Mouse (Mus musculus): Measurements from ENCODE around the gene Camk2g.
"Not testable (repeated sequence)": the region's sequence is repeated elsewhere in the genome, so short reads cannot be mapped to it uniquely, and the experiment has no call there.

Gene Camk2g

DNA sequence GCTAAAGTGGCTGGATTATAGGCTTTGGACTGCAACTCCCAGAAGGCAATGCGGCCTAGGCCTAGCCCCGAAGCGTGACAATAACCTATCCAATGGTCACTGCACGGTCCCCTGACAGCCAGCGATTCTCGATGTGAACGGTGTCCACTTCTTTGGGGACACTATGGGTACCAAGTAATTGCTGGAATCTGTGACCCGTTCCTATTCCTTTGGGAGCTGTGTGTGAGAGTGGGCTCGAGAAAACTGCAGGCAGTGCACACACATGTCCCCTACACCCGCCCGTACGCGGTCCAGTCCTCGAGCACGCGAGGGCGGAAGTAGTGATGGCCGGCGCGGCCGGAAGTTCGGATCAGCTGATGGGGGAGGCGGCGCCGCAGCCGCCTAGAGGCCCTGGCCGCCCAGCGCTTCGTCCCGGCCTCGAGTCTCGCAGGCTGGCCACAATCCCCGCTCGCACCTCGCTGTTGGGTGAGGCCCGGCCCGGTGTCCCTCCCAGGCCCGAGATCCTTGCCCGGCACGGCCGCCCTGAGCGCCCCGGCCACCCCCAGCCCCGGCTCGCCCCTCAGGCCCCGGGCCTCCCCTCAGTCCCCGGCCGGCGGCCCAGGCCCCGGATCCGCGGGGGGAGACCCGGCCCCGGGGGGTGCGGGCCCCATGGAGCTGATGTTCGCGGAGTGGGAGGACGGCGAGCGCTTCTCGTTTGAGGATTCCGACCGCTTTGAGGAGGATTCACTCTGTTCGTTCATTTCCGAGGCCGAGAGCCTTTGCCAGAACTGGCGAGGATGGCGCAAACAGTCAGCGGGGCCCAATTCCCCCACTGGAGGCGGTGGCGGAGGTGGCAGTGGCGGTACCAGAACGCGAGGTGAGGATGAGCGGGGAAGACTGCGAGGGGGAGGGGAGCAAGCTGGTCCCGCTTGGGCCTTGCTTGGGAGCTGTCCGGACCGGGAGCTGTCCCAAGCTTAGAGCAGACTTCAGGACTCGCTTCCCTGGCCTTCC is 86.4 kb downstream of the Camk2g start, which contains the start of gene Zswim8:
Gene Zswim8 (plus strand): TSS at position 352 of the 990 bp plus-strand sequence.
- intact Hi-C loops (cut with DNase I), result no loop called here

DNA sequence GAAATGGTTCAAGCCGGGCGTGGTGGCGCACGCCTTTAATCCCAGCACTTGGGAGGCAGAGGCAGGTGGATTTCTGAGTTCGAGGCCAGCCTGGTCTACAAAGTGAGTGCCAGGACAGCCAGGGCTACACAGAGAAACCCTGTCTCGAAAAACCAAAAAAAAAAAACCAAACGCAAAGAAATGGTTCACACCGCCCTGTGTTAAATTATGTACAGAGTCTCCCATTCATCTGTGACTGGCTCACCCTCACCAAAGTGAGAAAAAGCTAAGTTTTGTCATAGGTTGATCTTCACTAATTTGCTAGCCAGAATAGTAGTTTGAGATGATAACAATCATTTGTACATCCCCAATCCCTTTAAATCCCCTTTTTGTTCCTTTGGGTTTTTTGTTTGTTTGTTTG is 90.4 kb downstream of the Camk2g start:
- intact Hi-C loops (cut with DNase I), result not testable (repeated sequence)

DNA sequence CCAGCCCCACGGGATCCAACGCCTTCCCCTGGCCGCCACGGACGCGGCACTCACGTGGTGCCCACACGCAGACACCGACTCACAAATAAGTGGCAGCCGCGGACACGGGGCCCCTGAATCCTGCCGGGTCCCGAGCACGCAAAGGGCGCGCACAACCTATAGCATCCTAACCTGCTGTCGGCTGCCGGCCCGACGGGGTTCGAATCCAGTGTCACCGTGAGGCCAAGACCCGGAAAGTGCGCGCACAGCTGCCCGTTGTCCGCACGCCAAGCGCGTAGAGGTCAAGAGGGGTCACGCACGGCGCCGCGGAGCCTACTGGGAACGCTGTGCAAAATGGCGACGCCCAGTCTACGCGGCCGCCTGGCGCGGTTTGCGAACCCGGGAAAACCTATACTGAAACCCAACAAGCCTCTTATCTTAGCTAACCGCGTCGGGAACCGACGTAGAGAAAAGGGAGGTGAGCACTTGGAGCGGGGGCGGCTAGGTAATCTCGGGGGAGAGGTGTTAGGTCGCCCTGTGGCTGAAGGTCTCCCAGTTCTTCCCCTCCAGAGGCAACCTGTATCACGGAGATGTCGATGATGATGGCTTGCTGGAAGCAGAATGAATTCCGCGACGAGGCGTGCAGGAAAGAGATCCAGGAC is 91.0 kb downstream of the Camk2g start, which contains the start of gene Chchd1:
Gene Chchd1 (plus strand): TSS at position 266 of the 641 bp plus-strand sequence.
- intact Hi-C loops (cut with DNase I), result no loop called here

GRCm38 (mm10) chr14:20702096-20702740 is 91.7 kb downstream of the Camk2g start:
- intact Hi-C loops (cut with DNase I), result no loop called here

DNA sequence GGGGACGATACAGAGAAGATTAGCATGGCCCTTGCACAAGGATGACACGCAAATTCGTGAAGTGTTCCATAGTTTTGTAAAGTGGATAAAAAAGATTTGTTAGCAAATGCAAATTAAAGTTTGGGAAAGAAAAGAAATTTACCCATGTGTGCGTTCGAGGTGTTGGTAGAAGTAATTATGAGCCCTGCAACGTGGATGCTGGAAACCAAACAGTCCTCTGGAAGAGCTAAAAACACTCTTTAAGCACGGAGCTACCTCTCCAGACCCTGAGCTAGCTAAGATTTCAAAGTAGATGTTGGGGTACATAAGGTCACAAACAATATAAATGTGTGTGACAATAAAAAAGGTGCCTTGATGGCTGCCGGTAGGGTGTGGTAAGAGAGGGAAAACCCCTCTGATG is 92.3 kb downstream of the Camk2g start:
- intact Hi-C loops (cut with DNase I), result no loop called here

DNA sequence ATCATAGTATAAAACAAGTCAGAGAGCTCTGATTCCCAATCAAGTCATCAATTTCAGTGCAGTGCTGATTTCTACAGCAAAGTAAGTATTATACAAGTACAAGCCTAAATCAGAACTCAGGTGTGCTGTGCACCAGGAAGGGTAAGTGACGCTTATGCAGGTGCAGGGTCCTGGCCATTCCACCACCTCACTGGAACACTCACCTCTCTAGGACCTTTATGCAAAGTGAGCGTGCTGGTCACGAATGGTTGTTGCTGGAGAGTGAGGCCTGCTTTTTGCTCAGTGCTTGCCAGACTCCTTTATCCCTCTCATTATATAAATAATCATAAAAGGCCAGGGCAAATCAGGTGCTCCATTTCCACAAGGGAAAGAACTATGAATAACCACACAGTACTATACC is 93.5 kb downstream of the Camk2g start:
- intact Hi-C loops (cut with DNase I), result no loop called here

DNA sequence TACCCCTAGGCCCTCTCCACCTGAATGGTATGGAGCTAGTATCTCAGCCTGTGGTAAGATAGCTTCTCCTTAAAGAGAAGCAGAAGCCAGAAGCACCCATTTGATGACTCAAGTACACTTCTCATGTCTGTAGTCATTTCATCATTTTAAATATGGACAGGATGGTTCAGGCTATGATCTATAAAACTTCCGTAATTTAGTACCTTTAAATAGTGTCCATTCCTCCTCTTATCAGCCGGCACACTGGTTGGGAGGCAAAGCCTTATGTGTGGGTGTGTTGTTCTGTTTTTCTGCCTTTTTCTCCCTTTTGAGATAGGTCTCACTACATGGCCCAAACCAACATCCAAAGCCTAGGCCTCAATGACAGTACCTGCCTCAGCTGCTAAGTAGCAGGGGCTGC is 95.4 kb downstream of the Camk2g start:
- intact Hi-C loops (cut with DNase I), result no loop called here

GRCm38 (mm10) chr14:20696986-20697385 is 96.9 kb downstream of the Camk2g start:
- intact Hi-C loops (cut with DNase I), result no loop called here

DNA sequence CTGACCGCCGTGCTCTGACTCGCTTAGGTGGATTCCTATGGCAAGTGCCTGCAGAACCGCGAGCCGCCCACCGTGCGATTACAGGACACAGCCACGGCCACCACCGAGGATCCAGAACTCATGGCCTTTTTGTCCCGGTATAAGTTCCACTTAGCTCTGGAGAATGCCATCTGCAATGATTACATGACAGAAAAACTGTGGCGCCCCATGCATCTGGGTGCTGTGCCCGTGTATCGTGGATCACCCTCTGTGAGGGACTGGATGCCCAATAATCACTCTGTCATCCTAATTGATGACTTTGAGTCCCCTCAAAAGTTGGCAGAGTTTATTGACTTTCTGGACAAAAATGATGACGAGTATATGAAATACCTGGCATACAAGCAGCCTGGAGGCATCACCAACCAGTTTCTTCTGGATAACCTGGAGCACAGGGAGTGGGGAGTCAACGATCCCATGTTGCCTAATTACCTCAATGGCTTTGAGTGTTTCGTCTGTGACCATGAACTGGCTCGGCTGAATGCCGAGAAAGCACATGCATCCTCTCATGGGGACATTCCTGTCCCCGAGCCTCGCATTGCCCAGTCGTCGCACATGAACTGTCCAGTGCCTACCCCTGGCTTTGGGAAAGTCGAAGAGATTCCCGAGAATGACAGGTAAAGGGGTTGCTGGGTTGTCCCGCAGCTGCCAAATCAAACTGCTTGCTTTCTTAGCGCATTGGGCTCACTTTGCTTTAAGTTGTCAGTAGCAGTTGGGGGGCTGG is 97.9 kb downstream of the Camk2g start:
- intact Hi-C loops (cut with DNase I), result no loop called here

- intact Hi-C loops (cut with DNase I), result no loop called here
Observed at GRCm38 (mm10) chr14:20694884-20695760, 98.8 kb downstream of the Camk2g start, which contains the start of gene Fut11. Gene Fut11, plus strand, starts transcription at chr14:20694968.

DNA sequence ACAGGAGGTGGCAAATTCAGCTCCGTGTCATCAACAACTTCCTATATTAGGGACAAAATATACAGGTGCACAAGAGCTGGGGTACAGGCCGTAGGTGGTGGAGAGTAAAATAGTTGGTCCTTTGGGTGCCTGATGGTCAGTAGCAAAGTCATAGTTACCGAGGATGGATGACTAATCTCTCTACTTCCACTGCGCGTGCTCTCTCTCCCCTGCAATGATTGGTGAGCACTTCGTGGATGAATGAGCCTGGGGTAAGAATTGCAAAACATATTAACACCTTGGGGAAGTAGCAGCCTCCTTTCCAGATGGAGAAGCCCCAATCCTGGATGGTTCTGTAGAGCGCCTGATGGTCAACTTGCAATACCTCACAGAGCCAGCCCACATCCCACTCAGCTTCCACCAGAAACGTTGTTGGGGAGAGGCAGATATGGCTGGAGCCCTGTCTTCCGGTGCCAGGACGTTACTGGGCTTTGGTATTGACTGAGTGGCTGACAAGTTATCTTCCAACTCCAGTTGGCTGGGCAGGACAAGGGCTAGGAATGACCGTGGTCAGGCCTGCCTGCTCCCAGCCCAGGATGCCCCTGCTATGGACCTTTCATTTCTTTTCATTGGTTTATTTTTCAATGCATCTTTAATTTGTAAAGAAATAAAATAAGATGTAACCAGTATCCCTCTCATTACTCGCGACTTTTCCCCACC is 99.6 kb downstream of the Camk2g start:
- intact Hi-C loops (cut with DNase I), result no loop called here

- intact Hi-C loops (cut with DNase I), result no loop called here
Observed at GRCm38 (mm10) chr14:20693589-20694101, 100.2 kb downstream of the Camk2g start.

DNA sequence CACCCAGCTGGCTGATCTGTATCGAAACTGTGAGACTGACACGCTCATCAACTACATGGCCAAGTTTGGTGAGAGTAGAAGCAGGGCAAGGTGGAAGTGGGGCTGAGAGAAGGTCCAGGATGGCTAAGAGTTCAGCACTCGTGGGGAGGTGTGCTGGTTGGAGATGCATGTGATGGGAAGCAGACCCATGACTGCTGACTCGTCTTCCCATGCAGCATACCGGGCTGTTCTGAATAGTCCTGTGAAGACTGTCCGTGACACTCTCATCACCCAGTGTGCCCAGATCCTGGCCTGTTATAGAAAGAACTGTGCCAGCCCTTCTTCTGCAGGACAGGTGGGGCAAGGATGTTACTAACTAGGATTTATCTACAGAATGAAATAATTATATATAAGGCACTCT is 102.1 kb downstream of the Camk2g start:
- intact Hi-C loops (cut with DNase I), result no loop called here

GRCm38 (mm10) chr14:20689009-20689408 is 104.9 kb downstream of the Camk2g start:
- intact Hi-C loops (cut with DNase I), result no loop called here

- intact Hi-C loops (cut with DNase I), result no loop called here
Observed at GRCm38 (mm10) chr14:20686576-20686975, 107.3 kb downstream of the Camk2g start.

Data from adrenal gland (tissue).